Mouse (Mus musculus): ENCODE data around the gene Tbca. TPM values are rescaled to one million over a fixed set of nuclear protein-coding genes. Genes with fewer than 3 reads are reported as not detected.

Gene Tbca
- polyA plus RNA-seq, 1 experiment from 2014 or later: 258 TPM

GRCm38 (mm10) chr13:94877991-94878745, 89.5 kb downstream of the Tbca start:
- H3K9ac ChIP-seq (ENCODE audit: low read depth, low read length): no peak overlapping the region
- no peak overlapping the region for H3K27ac ChIP-seq (replicated peaks; ENCODE audit: low read depth, low read length)
- DNase-seq (ENCODE audit: low spot score) (peak; percentile 80), ATAC-seq (ENCODE audit: low read depth) (no peak)
- no peaks in the 10 kb centered on the region for H3K36me3 ChIP-seq (ENCODE audit: control insufficient read depth, insufficient read depth, low read length)
- H3K4me3 ChIP-seq (ENCODE audit: low read depth, low read length): no peak overlapping the region
- no peaks in the 10 kb centered on the region for H3K9me3 ChIP-seq (ENCODE audit: control insufficient read depth, low read length)
- H3K4me1 ChIP-seq (ENCODE audit: control insufficient read depth, insufficient read depth, low read length): peaks cover 7% of the 10 kb centered on the region; the same call in 1 of the 2 replicates
- H3K4me2 ChIP-seq (ENCODE audit: low read depth, low read length): no peak overlapping the region
- H3K27me3 ChIP-seq (replicated peaks; ENCODE audit: control insufficient read depth, insufficient read depth, low read length): peaks cover 90% of the 10 kb centered on the region
- 11% methylated on average over 10 of the region's 10 CpGs for WGBS

- no peak overlapping the region for H3K27ac ChIP-seq (replicated peaks; ENCODE audit: low read depth, low read length)
- H3K27me3 ChIP-seq (replicated peaks; ENCODE audit: control insufficient read depth, insufficient read depth, low read length): peaks cover 89% of the 10 kb centered on the region
- no peak for DNase-seq (ENCODE audit: low spot score)
- H3K4me3 ChIP-seq (ENCODE audit: low read depth, low read length): no peak overlapping the region
- H3K4me1 ChIP-seq (ENCODE audit: control insufficient read depth, insufficient read depth, low read length): peaks cover 18% of the 10 kb centered on the region; the same call in 1 of the 2 replicates
- no peak for ATAC-seq (ENCODE audit: low read depth)
- H3K4me2 ChIP-seq (ENCODE audit: low read depth, low read length): no peak overlapping the region
- H3K36me3 ChIP-seq (ENCODE audit: control insufficient read depth, insufficient read depth, low read length): no peaks in the 10 kb centered on the region
- no peak overlapping the region for H3K9ac ChIP-seq (ENCODE audit: low read depth, low read length)
- no peaks in the 10 kb centered on the region for H3K9me3 ChIP-seq (ENCODE audit: control insufficient read depth, low read length)
- 2% methylated on average over 3 of the region's 3 CpGs for WGBS
These were observed 92.5 kb downstream of the Tbca start for GRCm38 (mm10) chr13:94881201-94881600.

DNA sequence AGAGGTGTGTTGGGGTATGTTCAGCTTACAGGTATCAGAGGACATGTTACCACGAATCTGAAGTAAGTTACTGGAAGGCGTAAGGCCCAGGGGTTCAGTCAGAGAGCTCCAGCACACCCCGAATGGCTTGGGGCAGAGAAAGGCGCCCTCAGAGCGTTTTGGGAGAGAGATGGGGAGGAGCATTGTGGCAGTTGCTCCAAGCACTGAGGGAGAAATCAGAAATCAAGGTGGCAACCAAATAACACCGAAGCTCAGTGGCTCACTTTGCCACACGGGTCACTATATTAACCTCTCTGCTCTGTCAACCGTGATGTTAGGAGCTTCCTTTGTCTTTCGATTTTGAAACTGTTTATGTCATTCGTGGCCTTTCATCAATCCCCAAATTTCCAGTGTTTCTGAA, 93.5 kb downstream of the Tbca start:
- Histone ChIP-seq H3K27me3 (replicated peaks; ENCODE audit: control insufficient read depth, insufficient read depth, low read length) (peaks cover 89% of the 10 kb centered on the region), H3K9me3 (ENCODE audit: control insufficient read depth, low read length) (no peaks in the 10 kb centered on the region), H3K27ac (replicated peaks; ENCODE audit: low read depth, low read length) (no peak overlapping the region), H3K4me2 (ENCODE audit: low read depth, low read length) (peak overlapping the region; percentile 81), H3K36me3 (ENCODE audit: control insufficient read depth, insufficient read depth, low read length) (no peaks in the 10 kb centered on the region), H3K4me3 (ENCODE audit: low read depth, low read length) (no peak overlapping the region), H3K9ac (ENCODE audit: low read depth, low read length) (no peak overlapping the region), H3K4me1 (ENCODE audit: control insufficient read depth, insufficient read depth, low read length) (peaks cover 18% of the 10 kb centered on the region; the same call in 1 of the 2 replicates)
- ATAC-seq (ENCODE audit: low read depth): no peak
- DNase-seq (ENCODE audit: low spot score): no peak
- 3% methylated on average over 10 of the region's 10 CpGs for WGBS

DNA sequence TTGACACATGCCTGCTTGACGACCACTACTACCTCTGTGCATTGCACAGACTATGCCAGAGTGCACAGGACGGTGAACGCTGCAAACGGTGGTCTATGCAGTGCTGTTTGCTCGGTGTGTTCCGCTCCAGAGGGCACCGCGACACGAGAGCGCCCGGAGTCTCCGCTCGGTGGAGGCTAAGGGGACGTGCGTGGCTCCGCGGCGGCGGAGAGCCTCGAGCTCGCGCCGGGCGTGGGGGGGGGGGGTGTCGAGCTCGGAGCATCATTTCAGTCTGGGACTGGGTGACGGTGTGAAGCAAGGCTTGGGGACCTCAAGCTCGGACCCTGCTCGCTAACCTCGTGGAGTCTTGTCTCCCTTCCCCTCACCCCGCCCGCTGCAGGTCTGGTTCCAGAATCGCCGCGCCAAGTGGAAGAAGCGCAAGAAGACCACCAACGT, 94.0 kb downstream of the Tbca start:
- Histone ChIP-seq H3K4me1 (ENCODE audit: control insufficient read depth, insufficient read depth, low read length) (peaks cover 18% of the 10 kb centered on the region; the same call in 1 of the 2 replicates), H3K4me2 (ENCODE audit: low read depth, low read length) (peak overlapping the region; percentile 81), H3K4me3 (ENCODE audit: low read depth, low read length) (peak overlapping the region; percentile 44), H3K9me3 (ENCODE audit: control insufficient read depth, low read length) (no peaks in the 10 kb centered on the region), H3K36me3 (ENCODE audit: control insufficient read depth, insufficient read depth, low read length) (no peaks in the 10 kb centered on the region), H3K27ac (replicated peaks; ENCODE audit: low read depth, low read length) (no peak overlapping the region), H3K9ac (ENCODE audit: low read depth, low read length) (peak overlapping the region; percentile 30; the same call in 1 of the 2 replicates), H3K27me3 (replicated peaks; ENCODE audit: control insufficient read depth, insufficient read depth, low read length) (peaks cover 89% of the 10 kb centered on the region)
- ATAC-seq (ENCODE audit: low read depth) (0 out of 2 replicates have a peak, but pooled peaks have one; percentile 24), DNase-seq (ENCODE audit: low spot score) (no peak)
- WGBS: 0% methylated on average over 24 of the region's 37 CpGs

GRCm38 (mm10) chr13:94883163-94883965, 94.7 kb downstream of the Tbca start:
- H3K27me3 ChIP-seq (replicated peaks; ENCODE audit: control insufficient read depth, insufficient read depth, low read length): peaks cover 89% of the 10 kb centered on the region
- H3K4me3 ChIP-seq (ENCODE audit: low read depth, low read length): peak overlapping the region; percentile 44
- H3K4me2 ChIP-seq (ENCODE audit: low read depth, low read length): peak overlapping the region; percentile 81
- ATAC-seq (ENCODE audit: low read depth) (peak; percentile 48; the same call in 1 of the 2 replicates), DNase-seq (ENCODE audit: low spot score) (no peak)
- H3K27ac ChIP-seq (replicated peaks; ENCODE audit: low read depth, low read length): no peak overlapping the region
- no peaks in the 10 kb centered on the region for H3K36me3 ChIP-seq (ENCODE audit: control insufficient read depth, insufficient read depth, low read length)
- H3K9ac ChIP-seq (ENCODE audit: low read depth, low read length): peak overlapping the region; percentile 30; the same call in 1 of the 2 replicates
- no peaks in the 10 kb centered on the region for H3K9me3 ChIP-seq (ENCODE audit: control insufficient read depth, low read length)
- WGBS: 0% methylated on average over 19 of the region's 95 CpGs
- peaks cover 18% of the 10 kb centered on the region; the same call in 1 of the 2 replicates for H3K4me1 ChIP-seq (ENCODE audit: control insufficient read depth, insufficient read depth, low read length)

GRCm38 (mm10) chr13:94883966-94884960, 95.6 kb downstream of the Tbca start:
- H3K36me3 ChIP-seq (ENCODE audit: control insufficient read depth, insufficient read depth, low read length): no peaks in the 10 kb centered on the region
- DNase-seq (ENCODE audit: low spot score) (no peak), ATAC-seq (ENCODE audit: low read depth) (no peak)
- WGBS: 2% methylated on average over 33 of the region's 36 CpGs
- H3K27me3 ChIP-seq (replicated peaks; ENCODE audit: control insufficient read depth, insufficient read depth, low read length): peaks cover 94% of the 10 kb centered on the region
- H3K9ac ChIP-seq (ENCODE audit: low read depth, low read length): no peak overlapping the region
- peak overlapping the region; percentile 44 for H3K4me3 ChIP-seq (ENCODE audit: low read depth, low read length)
- H3K27ac ChIP-seq (replicated peaks; ENCODE audit: low read depth, low read length): no peak overlapping the region
- H3K4me2 ChIP-seq (ENCODE audit: low read depth, low read length): peak overlapping the region; percentile 81
- peaks cover 18% of the 10 kb centered on the region; the same call in 1 of the 2 replicates for H3K4me1 ChIP-seq (ENCODE audit: control insufficient read depth, insufficient read depth, low read length)
- no peaks in the 10 kb centered on the region for H3K9me3 ChIP-seq (ENCODE audit: control insufficient read depth, low read length)

DNA sequence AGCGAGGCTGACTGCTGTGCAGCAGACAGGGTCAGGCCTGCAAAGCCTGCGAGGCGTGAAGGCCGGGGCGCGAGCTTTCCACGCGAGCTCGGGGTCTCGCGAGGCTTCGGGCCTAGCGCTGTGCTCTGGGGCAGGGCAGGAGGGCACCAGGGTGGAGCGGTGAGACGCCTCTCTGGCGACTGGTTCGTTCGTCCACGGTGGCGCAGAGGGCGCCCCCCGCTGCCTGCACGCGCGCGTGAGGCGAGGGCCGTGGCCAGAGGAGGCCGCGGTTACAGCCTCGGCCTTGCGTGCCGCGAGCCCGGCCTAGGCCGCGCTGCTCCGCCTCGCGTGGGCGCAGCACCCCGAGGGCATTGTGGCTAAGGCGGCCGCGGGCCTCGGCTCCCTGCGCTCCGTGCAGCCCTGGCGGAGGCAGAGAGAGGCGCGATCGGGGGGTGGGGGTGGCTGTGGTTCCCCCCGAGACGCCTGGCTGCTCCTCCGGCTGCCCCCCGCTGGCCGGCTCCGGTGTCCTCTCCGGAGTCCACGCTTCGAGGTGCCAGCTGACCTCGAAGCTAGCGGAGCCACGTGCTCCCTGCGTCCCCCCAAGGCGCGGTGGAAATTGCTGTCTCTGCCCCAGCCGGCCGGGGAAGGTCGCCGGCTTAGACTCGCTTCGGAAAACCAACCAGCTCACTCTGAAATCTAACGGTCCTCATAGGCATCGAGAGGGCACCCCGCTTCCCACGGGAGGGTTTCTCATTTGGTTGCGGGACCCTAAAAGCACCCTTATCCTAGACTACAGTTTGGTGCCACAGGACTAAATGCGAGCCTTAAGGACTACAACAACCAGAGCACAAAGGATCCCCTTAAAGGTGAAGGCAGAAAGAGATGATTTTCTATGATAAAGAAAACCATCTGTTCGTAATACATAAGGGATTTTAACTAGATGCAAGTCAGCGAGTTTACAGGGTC, 96.9 kb downstream of the Tbca start:
- DNase-seq (ENCODE audit: low spot score) (no peak), ATAC-seq (ENCODE audit: low read depth) (0 out of 2 replicates have a peak, but pooled peaks have one; percentile 11)
- WGBS: 2% methylated on average over 50 of the region's 81 CpGs
- no peak overlapping the region for H3K27ac ChIP-seq (replicated peaks; ENCODE audit: low read depth, low read length)
- peaks cover 18% of the 10 kb centered on the region; the same call in 1 of the 2 replicates for H3K4me1 ChIP-seq (ENCODE audit: control insufficient read depth, insufficient read depth, low read length)
- H3K9me3 ChIP-seq (ENCODE audit: control insufficient read depth, low read length): no peaks in the 10 kb centered on the region
- peaks cover 89% of the 10 kb centered on the region for H3K27me3 ChIP-seq (replicated peaks; ENCODE audit: control insufficient read depth, insufficient read depth, low read length)
- H3K9ac ChIP-seq (ENCODE audit: low read depth, low read length): peak overlapping the region; percentile 42; the same call in 1 of the 2 replicates
- H3K4me2 ChIP-seq (ENCODE audit: low read depth, low read length): peak overlapping the region; percentile 57
- H3K36me3 ChIP-seq (ENCODE audit: control insufficient read depth, insufficient read depth, low read length): no peaks in the 10 kb centered on the region
- peak overlapping the region; percentile 37 for H3K4me3 ChIP-seq (ENCODE audit: low read depth, low read length)

All from embryonic facial prominence, embryonic 14.5 days (tissue).